Mouse (Mus musculus) gastrocnemius, adult 18-20 months (tissue): ENCODE data around the gene Cop1. TPM values are rescaled to one million over a fixed set of nuclear protein-coding genes. Genes with fewer than 3 reads are reported as not detected.
A peak's percentile ranks its signal among the peaks of the same experiment; 100 is the strongest.

ENCODE experiments used
- DNase-seq: peaks from one replicate; pipeline ENCODE4 v3.0.0; 2021; ENCODE audit warnings: low spot score
- long read RNA-seq, 2 experiments: library from polyadenylated mRNA; stranded (forward); transcript quantifications; one replicate each; pipeline ENCODE4 v2.0.0; 2021
- total RNA-seq, 2 experiments: library from RNA; stranded (reverse); gene quantifications; 2 replicates each; pipeline ENCODE4 v1.2.3; 2021

Gene Cop1
- 100 to 1,000 TPM; 143 to 144 TPM for total RNA-seq
- long read RNA-seq, experiment 1, full-length matches to known transcripts, result 158 of 269 reads
- long read RNA-seq, experiment 1, partial matches to known transcripts, result 3 of 269 reads
- long read RNA-seq, experiment 1, other reads (novel, unspliced or antisense), result 108 of 269 reads
- long read RNA-seq, experiment 2, full-length matches to known transcripts, result 131 of 213 reads
- long read RNA-seq, experiment 2, partial matches to known transcripts, result 5 of 213 reads
- long read RNA-seq, experiment 2, other reads (novel, unspliced or antisense), result 77 of 213 reads

- DNase-seq, result peak; percentile 88
Measured at GRCm38 (mm10) chr1:159231781-159232571, at the start of gene Cop1. Gene Cop1 (plus strand): TSS chr1:159232320.

GRCm38 (mm10) chr1:159186741-159187140 is 45.4 kb upstream of the Cop1 start:
- DNase-seq, result peak; percentile 36

DNA sequence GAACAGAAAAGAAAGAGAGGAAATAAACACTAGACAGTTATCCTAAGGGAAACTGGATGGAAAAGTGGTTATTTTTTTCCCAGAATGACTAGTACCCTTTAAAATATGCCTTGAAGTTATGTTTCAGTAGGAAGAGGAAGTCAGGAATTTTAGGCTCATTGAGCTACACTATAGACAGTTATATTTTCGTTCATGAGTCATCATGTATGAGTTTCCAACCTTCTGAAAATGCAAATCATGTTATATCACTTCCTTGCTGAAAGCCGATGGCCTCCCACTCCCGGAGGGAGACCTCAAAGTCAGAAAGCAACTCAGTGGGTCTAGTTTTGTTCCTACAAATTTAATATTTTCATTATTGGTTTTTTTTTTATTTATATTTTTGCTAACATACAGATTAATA is 33.5 kb upstream of the Cop1 start:
- no peak for DNase-seq

GRCm38 (mm10) chr1:159199606-159200005 is 32.5 kb upstream of the Cop1 start:
- DNase-seq, result no peak

DNA sequence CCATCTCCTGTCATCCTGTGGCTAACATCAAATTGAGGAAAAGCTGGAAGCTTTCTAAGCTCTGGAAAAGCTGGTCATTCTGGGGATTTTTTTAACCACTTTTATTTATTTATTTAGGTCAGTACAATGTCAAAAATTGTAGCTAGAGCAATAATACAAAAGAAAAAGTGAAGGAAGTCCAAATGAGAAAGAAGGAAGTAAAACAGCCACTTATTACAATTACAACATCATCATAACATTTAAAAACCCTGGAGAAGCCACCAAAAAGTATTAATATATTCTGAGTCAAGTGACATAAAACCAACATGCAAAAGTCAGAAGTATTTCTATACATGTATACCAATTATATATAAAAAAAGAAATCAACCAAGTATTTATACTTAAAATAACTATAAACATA is 30.9 kb upstream of the Cop1 start:
- DNase-seq, result no peak

DNA sequence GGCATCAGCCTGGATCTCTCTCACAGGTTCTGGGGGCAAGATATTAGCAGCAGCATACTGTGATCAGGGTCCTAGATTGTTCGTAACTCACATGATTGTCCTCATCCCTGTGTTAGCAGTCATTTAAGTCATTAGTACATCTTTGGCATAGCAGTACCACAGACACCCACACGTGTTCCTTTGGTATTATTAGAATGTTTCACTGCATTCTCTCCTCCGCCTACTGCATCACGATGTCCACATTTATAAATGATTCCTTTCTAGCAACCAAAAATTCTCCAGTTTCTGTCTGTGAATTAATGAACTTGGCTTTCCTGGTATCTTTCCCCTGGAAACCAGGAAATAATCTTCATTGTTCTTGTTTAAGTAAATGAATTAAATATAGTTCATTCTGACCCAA is 20.4 kb upstream of the Cop1 start:
- DNase-seq, result no peak

DNA sequence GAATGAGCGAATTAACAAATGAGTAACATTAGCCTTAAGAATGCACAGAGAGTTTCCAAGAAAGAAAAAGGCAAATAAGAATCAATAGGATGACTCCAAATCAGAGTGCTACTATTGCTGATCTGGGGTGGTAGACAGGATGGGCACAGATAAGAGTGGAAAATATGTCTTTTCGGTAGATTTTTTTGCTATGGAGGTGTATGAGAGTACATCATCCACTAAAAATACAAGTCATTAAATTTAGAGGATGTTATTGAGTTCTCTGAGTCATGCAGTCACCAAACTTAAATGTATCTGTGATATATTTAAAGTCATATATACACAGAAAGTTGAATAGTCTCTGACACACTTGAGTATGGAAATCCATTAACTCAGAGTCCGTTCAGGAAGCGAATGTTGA is 14.7 kb upstream of the Cop1 start:
- no peak for DNase-seq

DNA sequence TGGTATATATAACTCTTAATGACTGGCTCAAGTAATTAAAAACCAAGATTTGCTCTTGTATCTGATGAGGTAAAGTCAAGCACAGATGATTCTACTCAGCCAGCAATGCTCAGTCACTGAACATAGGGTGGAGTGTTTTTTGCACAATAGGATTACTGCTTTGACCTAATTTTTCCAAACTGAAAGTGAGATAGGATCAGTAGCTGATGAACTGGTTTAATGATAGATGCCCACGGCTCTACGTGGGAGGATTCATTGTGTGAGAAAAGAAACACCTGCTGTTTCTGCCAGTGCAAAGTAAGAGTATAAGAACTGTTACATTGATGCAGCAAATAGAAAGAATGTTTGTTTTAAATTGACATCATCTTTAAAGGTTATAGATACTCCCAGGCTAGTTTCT is 10.1 kb upstream of the Cop1 start:
- DNase-seq, result no peak

- no peak for DNase-seq
Measured at GRCm38 (mm10) chr1:159225064-159225824, 6.9 kb upstream of the Cop1 start.

DNA sequence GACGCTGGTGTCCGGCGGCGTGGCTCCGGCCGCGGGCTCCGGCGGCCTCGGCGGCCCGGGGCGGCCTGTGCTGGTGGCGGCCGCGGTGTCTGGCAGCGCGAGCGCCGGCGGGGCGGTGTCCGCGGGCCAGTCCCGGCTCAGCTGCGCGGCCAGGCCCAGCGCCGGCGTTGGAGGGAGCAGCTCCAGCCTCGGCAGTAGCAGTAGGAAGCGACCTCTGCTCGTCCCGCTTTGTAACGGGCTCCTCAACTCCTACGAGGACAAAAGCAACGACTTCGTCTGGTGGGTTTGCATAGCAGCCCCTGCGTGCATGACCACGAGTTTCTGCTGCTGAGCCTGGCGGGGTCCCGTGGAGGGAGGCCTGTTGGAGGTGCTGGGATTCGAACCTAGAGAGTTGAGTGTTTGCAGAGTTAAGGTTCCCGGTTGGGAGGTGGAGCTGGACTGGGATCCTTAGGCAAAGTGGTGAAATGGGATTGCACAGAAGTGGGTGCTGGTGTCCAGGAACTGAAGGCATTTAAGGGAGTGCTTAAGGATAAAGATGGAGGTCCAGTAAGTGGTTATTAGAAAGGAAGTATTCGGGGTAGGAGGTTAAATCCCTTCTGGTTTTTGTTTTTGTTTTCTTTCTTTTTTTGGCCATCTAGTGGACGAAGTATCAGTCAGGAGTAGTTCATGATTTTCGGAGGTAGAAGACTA is 597 bp downstream of the Cop1 start:
- peak; percentile 16 for DNase-seq

- DNase-seq, result no peak
Measured at GRCm38 (mm10) chr1:159233426-159233825, 1.3 kb downstream of the Cop1 start.

DNA sequence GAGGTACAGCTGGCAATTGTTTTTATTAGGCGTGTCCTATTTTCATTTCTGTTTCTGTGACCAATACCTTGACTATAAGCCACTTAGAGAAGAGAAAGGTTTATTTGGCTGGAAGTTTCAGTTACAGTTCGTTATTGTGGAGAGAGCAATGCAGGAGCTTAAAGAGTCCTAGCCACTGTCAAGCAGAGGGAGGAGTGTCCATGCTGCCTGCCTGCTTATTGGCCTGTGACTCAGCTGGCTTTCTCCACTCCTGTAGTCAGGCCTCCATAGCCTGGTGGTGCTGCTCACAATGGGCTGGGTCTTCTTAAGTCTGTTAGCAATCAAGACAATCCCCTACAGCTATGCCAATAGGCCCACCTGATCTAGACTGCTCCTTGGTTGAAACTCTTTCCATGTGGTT is 2.4 kb downstream of the Cop1 start:
- no peak for DNase-seq

GRCm38 (mm10) chr1:159235674-159236073 is 3.6 kb downstream of the Cop1 start:
- no peak for DNase-seq

DNA sequence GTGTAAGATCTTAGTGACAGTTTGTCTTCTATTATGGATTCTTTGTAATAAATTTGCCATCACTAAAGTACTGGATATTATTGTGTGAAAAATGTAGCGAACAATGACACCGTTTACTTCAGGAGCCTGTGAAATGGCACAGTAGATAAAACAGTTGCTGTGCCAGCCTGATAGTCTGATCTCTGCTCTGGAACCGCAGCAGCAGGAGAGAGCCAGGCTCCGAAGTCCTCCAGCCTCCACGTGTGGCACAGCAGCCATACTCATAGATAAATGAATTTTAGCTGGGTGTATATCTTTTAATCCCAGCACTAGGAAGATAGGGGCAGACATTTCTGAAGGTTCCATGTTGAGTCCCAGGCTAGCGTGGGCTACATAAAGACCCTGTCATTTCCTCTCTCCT is 6.0 kb downstream of the Cop1 start:
- no peak for DNase-seq

DNA sequence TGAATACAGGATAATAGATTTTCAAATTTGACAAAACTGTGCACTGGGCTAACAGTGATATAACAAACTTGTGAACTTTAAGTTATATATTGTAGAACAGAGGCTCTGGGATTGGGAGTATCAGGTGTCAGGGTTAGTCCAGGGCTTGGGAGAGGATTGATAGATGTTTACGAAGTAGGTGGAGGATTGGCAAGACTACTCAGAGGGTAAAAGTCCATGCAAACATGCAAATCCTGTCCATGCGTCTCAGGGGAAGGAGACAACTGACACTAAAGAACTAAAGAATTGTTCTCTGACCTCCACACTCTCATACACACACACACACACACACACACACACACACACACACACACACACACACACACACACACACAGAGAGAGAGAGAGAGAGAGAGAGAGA is 18.2 kb downstream of the Cop1 start:
- DNase-seq, result no peak

GRCm38 (mm10) chr1:159253078-159253477 is 21.0 kb downstream of the Cop1 start:
- DNase-seq, result no peak

- no peak for DNase-seq
Measured at GRCm38 (mm10) chr1:159254906-159255685, 23.0 kb downstream of the Cop1 start.

DNA sequence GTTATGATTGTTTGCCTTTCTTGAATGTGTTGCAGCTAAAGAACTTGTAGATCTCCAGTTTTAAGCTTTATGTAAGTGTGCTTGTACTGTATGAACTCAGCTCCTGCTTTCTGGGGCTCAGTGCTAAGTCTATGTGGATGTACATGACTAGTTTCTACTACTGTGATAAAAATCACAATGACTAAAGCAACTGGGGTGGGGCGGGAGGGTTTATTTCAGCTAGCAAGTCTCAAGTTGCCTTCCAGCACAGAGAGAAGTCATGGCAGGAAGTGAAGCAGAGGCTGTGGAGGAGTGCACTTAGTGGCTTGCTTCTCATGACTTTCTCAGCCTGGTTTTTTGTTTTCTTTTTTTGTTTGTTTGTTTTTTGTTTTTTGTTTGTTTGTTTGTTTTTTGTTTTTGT is 24.4 kb downstream of the Cop1 start:
- DNase-seq, result no peak

GRCm38 (mm10) chr1:159263820-159264219 is 31.7 kb downstream of the Cop1 start:
- no peak for DNase-seq

- no peak for DNase-seq
Measured at GRCm38 (mm10) chr1:159280072-159280471, 48.0 kb downstream of the Cop1 start.

- no peak for DNase-seq
Measured at GRCm38 (mm10) chr1:159281861-159282260, 49.7 kb downstream of the Cop1 start.
